Mouse (Mus musculus) myocyte (in vitro differentiated cells): ENCODE data around the gene Abca1.

Experiments
- CEBPB ChIP-seq: IDR thresholded peaks from 2 replicates; pipeline ENCODE4 v1.6.1; 2011; ENCODE audit warnings: mild to moderate bottlenecking, moderate library complexity; ENCODE audit not compliant: poor library complexity, insufficient read depth, severe bottlenecking
- POLR2A ChIP-seq: IDR thresholded peaks from one replicate; pipeline ENCODE4 v1.6.1; 2011; ENCODE audit warnings: low read depth, mild to moderate bottlenecking, control low read depth, moderate library complexity; ENCODE audit not compliant: insufficient read length
- SRF ChIP-seq: IDR thresholded peaks from one replicate; pipeline ENCODE4 v1.6.1; 2011; ENCODE audit warnings: low read depth; ENCODE audit not compliant: control insufficient read depth, insufficient read length

DNA sequence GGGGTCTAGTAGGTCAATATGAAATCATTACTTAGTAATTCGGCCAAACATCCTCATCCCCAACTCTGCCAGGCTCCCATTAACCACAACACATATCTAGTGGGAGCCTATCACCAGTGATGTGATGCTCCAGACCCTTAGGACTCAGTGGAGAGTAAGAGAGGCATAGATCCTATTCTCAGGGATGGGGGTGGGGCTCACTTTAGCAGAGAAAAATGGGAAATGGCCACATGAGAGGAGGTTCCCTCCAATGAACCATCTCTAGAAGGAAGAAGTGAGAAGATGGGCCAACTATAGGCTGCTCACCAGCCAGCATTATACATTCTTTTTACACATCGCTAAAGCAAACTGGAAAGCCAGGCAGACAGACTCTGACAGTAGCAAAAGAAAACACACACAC is 10.9 kb downstream of the Abca1 start:
- TF ChIP-seq POLR2A, result no peak
- TF ChIP-seq CEBPB, result no peak
- no peak for TF ChIP-seq SRF
